Mouse (Mus musculus) bone marrow, adult 2 months (tissue): Measurements from ENCODE around the gene Meis2. TPM values are rescaled to one million over a fixed set of nuclear protein-coding genes. Genes with fewer than 3 reads are reported as not detected.

Experiments used
- H3K27ac ChIP-seq: fragments of 200-500 bp; 2 replicates; pipeline ENCODE4 v1.5.1; 2012; ENCODE audit warnings: low read depth, mild to moderate bottlenecking, control low read depth, inconsistent platforms, low read length; ENCODE audit not compliant: control insufficient read depth, poor library complexity, insufficient read depth
- H3K4me1 ChIP-seq: fragments of 200-500 bp; 2 replicates; pipeline ENCODE4 v1.6.1; 2011; ENCODE audit warnings: low read length; ENCODE audit not compliant: control insufficient read depth, insufficient read depth
- H3K4me3 ChIP-seq: fragments of 200-500 bp; replicated peaks from 2 replicates; pipeline ENCODE3; 2011; ENCODE audit warnings: mild to moderate bottlenecking, low read depth, low read length, control low read depth; ENCODE audit not compliant: control insufficient read depth
- CTCF ChIP-seq: fragments of 200-500 bp; IDR thresholded peaks from 2 replicates; pipeline ENCODE4 v1.5.1; 2011; ENCODE audit warnings: low read length, control low read depth; ENCODE audit not compliant: control insufficient read depth, insufficient read depth
- POLR2A ChIP-seq: fragments of 200-500 bp; IDR thresholded peaks from 2 replicates; pipeline ENCODE4 v1.6.1; 2011; ENCODE audit warnings: low read depth, mild to moderate bottlenecking, control low read depth, low read length, borderline replicate concordance; ENCODE audit not compliant: control insufficient read depth
- WGBS: fragments of 180-500 bp; shearing (Covaris S2); methylation state at CpG from one replicate; pipeline ENCODE4 v1.1.7; 2018; 5-methylcytosine and 5-hydroxymethylcytosine counted together
- polyA plus RNA-seq: library from polyadenylated mRNA; stranded (reverse); fragments of >200 nt; gene quantifications from 2 replicates; pipeline ENCODE4 v1.2.4, GENCODE M21; 2011; ENCODE audit warnings: low replicate concordance; ENCODE audit not compliant: missing spikeins, insufficient read depth, insufficient read length

Gene Meis2
- polyA plus RNA-seq, 1 experiment: 7.9 TPM

GRCm38 (mm10) chr2:115970091-115970820 is 95.4 kb downstream of the Meis2 start:
- H3K4me3 ChIP-seq: no peak overlapping the region
- WGBS: 76% methylated on average over 9 of the region's 9 CpGs
- H3K4me1 ChIP-seq: no peaks in the 10 kb centered on the region
- TF ChIP-seq CTCF (no peak), POLR2A (no peak)
- no peak overlapping the region for H3K27ac ChIP-seq

DNA sequence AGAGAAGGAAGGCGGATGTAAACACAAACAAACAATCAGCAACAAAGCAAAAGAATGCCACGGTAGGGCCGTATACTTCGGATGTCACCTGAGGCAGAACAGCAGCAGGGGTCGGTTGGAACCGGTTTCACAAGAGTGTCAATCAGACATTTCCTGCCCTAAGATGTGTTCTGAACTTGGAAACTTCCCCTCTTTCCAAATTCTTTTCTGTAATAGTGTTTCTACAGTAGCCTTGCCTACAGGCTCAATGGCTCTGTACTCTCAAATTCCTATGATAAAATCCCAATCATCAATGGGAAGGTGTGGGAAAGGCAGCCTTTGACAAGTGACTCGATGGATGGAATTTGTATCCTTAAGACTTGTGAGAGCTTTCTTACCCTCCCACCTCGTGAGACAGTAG is 96.4 kb downstream of the Meis2 start:
- WGBS: 45% methylated on average over 8 of the region's 8 CpGs
- no peak for TF ChIP-seq CTCF
- TF ChIP-seq POLR2A: no peak
- Histone ChIP-seq H3K4me3 (no peak overlapping the region), H3K27ac (no peak overlapping the region), H3K4me1 (no peaks in the 10 kb centered on the region)

DNA sequence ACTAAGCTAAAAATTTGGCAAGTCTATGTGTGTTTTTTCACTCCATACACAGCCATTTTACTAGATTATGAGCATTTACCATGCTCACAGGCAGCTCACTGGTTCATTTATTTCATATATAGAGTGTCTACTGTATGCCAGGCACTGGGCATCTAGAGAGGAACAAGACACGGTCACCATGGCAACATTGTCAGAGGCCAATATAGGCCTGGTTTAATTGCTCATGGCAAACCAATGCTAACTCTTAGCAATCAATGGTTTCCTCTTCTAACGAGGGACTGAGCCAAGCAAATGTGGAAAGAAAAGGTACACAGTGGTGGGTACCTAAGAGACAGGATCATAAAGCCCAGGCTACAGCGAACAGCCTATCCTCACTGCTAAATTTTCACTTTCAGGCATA is 100.7 kb downstream of the Meis2 start:
- Histone ChIP-seq H3K27ac (no peak overlapping the region), H3K4me1 (no peaks in the 10 kb centered on the region), H3K4me3 (no peak overlapping the region)
- WGBS: 71% methylated on average over 3 of the region's 3 CpGs
- TF ChIP-seq POLR2A (no peak), CTCF (no peak)

- Histone ChIP-seq H3K27ac (no peak overlapping the region), H3K4me3 (no peak overlapping the region), H3K4me1 (no peaks in the 10 kb centered on the region)
- 67% methylated on average over 5 of the region's 5 CpGs for WGBS
- TF ChIP-seq POLR2A: no peak
- no peak for TF ChIP-seq CTCF
Observed at GRCm38 (mm10) chr2:115963293-115963835, 102.3 kb downstream of the Meis2 start.

DNA sequence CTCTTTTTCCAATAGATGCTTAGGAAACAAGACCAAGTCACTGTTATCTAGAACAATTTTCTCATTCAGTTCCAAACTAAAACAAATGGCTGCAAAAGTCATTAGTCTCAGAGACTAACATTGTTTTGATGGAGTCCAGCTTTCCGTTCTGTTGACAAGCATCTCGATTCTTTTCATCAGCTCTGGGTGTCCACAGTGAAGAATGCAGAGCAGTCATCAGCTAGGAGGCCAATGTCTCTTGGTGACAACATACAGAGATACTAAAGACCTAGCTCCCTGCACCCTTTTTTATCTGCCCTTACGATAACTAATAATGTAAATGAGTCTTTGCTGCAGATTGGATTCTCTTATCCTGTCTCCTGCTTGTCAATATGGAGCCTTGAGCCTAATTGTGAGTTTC is 102.9 kb downstream of the Meis2 start:
- no peak overlapping the region for H3K27ac ChIP-seq
- TF ChIP-seq CTCF (no peak), POLR2A (no peak)
- H3K4me3 ChIP-seq: no peak overlapping the region
- WGBS: 77% methylated on average over 3 of the region's 3 CpGs
- H3K4me1 ChIP-seq: no peaks in the 10 kb centered on the region

GRCm38 (mm10) chr2:115962113-115962512 is 103.5 kb downstream of the Meis2 start:
- Histone ChIP-seq H3K4me1 (no peaks in the 10 kb centered on the region), H3K4me3 (no peak overlapping the region), H3K27ac (no peak overlapping the region)
- 70% methylated on average over 2 of the region's 2 CpGs for WGBS
- no peak for TF ChIP-seq CTCF
- TF ChIP-seq POLR2A: no peak

DNA sequence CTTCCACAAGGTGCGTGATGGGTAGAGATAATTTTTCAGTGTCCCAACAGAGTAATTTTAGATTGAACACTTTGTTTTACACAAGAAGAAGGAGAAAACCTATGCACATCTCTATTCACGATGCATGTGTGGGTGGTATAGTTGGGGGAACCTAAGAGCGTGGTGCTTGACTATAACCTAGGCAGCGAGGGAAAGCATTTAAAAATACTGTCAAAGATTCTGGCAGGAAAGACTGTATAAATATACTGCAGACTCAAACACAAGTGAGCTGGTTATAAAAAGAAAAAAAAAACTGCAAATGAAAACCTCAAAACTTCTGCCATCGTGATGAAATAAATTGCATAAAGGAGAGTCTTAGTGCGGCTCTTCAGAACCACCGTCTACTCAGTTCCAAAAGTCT is 105.0 kb downstream of the Meis2 start:
- no peaks in the 10 kb centered on the region for H3K4me1 ChIP-seq
- TF ChIP-seq CTCF (no peak), POLR2A (no peak)
- no peak overlapping the region for H3K27ac ChIP-seq
- WGBS: 80% methylated on average over 7 of the region's 7 CpGs
- H3K4me3 ChIP-seq: no peak overlapping the region

- TF ChIP-seq POLR2A (no peak), CTCF (no peak)
- WGBS: 78% methylated on average over 2 of the region's 2 CpGs
- Histone ChIP-seq H3K4me3 (no peak overlapping the region), H3K27ac (no peak overlapping the region), H3K4me1 (no peaks in the 10 kb centered on the region)
Observed at GRCm38 (mm10) chr2:115956786-115957185, 108.9 kb downstream of the Meis2 start.
